Mouse (Mus musculus) kidney, adult 2 months (tissue): ENCODE data around the gene Lclat1.

Experiments used
- CTCF ChIP-seq: fragments of 200-500 bp; conservative IDR thresholded peaks from 2 replicates; pipeline ENCODE4 v1.5.1; 2011; ENCODE audit warnings: low read depth, mild to moderate bottlenecking, control low read depth, low read length, moderate library complexity, mixed read lengths; ENCODE audit not compliant: insufficient read depth, insufficient read length
- POLR2A ChIP-seq: fragments of 200-500 bp; IDR thresholded peaks from one replicate; pipeline ENCODE4 v1.6.1; 2011; ENCODE audit warnings: low read depth, low read length, control low read depth

GRCm38 (mm10) chr17:73246036-73246435 is 138.3 kb downstream of the Lclat1 start:
- TF ChIP-seq POLR2A (no peak), CTCF (no peak)
